Comparison of ENCODE assay signal across 8 mouse cellular contexts in genomic region chr11:75422013-75422792, GRCm38 (mm10). TPM values are rescaled to one million over a fixed set of nuclear protein-coding genes. Genes with fewer than 3 reads are reported as not detected.
A peak's percentile ranks its signal among the peaks of the same experiment; 100 is the strongest.
DNase-seq lines count a peak whose midpoint lies in the region; ATAC-seq and TF ChIP-seq lines count a peak whose summit lies in the region.

TSS of gene Serpinf1 (minus strand) at chr11:75422701.

- no peaks in the 10 kb centered on the region for H3K27me3 ChIP-seq in lung, embryonic 14.5 days (ENCODE audit: insufficient read depth, low read length)
- H3K27me3 ChIP-seq in embryonic facial prominence, embryonic 10.5 days (replicated peaks; ENCODE audit: low read depth, poor library complexity, severe bottlenecking): no peaks in the 10 kb centered on the region
- no peaks in the 10 kb centered on the region for H3K27me3 ChIP-seq in heart, embryonic 11.5 days (ENCODE audit: control insufficient read depth, insufficient read depth, low read length)
- H3K27me3 ChIP-seq in neural tube, embryonic 11.5 days (ENCODE audit: control insufficient read depth, insufficient read depth, low read length): no peaks in the 10 kb centered on the region

- 26% methylated on average over 10 of the region's 10 CpGs for WGBS in lung, embryonic 14.5 days
- 24% methylated on average over 10 of the region's 10 CpGs for WGBS in embryonic facial prominence, embryonic 10.5 days
- WGBS in heart, embryonic 11.5 days (ENCODE audit: insufficient replicate concordance): 33% methylated on average over 10 of the region's 10 CpGs
- 45% methylated on average over 10 of the region's 10 CpGs for WGBS in neural tube, embryonic 11.5 days

- no peaks in the 10 kb centered on the region for H3K9me3 ChIP-seq in lung, embryonic 14.5 days (ENCODE audit: low read depth, low read length)
- H3K9me3 ChIP-seq in embryonic facial prominence, embryonic 10.5 days: no peaks in the 10 kb centered on the region
- no peaks in the 10 kb centered on the region for H3K9me3 ChIP-seq in heart, embryonic 11.5 days (replicated peaks; ENCODE audit: control insufficient read depth, low read length)
- H3K9me3 ChIP-seq in neural tube, embryonic 11.5 days (ENCODE audit: control insufficient read depth, low read length): no peaks in the 10 kb centered on the region

- H3K36me3 ChIP-seq in lung, embryonic 14.5 days (ENCODE audit: insufficient read depth): no peaks in the 10 kb centered on the region
- H3K36me3 ChIP-seq in embryonic facial prominence, embryonic 10.5 days (replicated peaks): peaks cover 16% of the 10 kb centered on the region
- H3K36me3 ChIP-seq in heart, embryonic 11.5 days (ENCODE audit: control insufficient read depth, insufficient read depth, low read length): no peaks in the 10 kb centered on the region
- no peaks in the 10 kb centered on the region for H3K36me3 ChIP-seq in neural tube, embryonic 11.5 days (ENCODE audit: control insufficient read depth, insufficient read depth, low read length)

- peak within 1 kb of the TSS; percentile 59 for H3K4me2 ChIP-seq in lung, embryonic 14.5 days
- H3K4me2 ChIP-seq in heart, embryonic 11.5 days: peak within 1 kb of the TSS; percentile 42
- peak within 1 kb of the TSS; percentile 40 for H3K4me2 ChIP-seq in neural tube, embryonic 11.5 days (ENCODE audit: low read depth)

- peak; percentile 59 for DNase-seq in lung, embryonic 14.5 days
- DNase-seq in lung, postnatal 10 days: no peak
- DNase-seq in embryonic facial prominence, embryonic 10.5 days (ENCODE audit: low spot score): peak; percentile 64
- no peak for DNase-seq in left cerebral cortex, postnatal 36 days (ENCODE audit: low spot score in 2 of 2)
- peak; percentile 31 for DNase-seq in neural tube, embryonic 11.5 days (ENCODE audit: low spot score)
- DNase-seq in thymus, postnatal 4 days: no peak
- no peak for DNase-seq in frontal cortex, postnatal 14 days (ENCODE audit: low spot score in 2 of 2)

- no peaks in the 10 kb centered on the region; the same call in 1 of the 2 replicates for H3K4me1 ChIP-seq in lung, embryonic 14.5 days (ENCODE audit: insufficient read depth)
- H3K4me1 ChIP-seq in embryonic facial prominence, embryonic 10.5 days: peaks cover 35% of the 10 kb centered on the region
- peaks cover 7% of the 10 kb centered on the region; the same call in 1 of the 2 replicates for H3K4me1 ChIP-seq in heart, embryonic 11.5 days (ENCODE audit: control insufficient read depth, insufficient read depth, low read length)
- peaks cover 10% of the 10 kb centered on the region for H3K4me1 ChIP-seq in neural tube, embryonic 11.5 days (ENCODE audit: control insufficient read depth, insufficient read depth, low read length)

- H3K4me3 ChIP-seq in lung, embryonic 14.5 days (ENCODE audit: low read depth, low read length): peak within 1 kb of the TSS; percentile 34
- peak within 1 kb of the TSS; percentile 66 for H3K4me3 ChIP-seq in embryonic facial prominence, embryonic 10.5 days
- H3K4me3 ChIP-seq in heart, embryonic 11.5 days (ENCODE audit: low read depth, low read length): peak within 1 kb of the TSS; percentile 16
- peak within 1 kb of the TSS; percentile 31 for H3K4me3 ChIP-seq in neural tube, embryonic 11.5 days (ENCODE audit: low read depth, low read length)

- H3K9ac ChIP-seq in lung, embryonic 14.5 days: peak within 1 kb of the TSS; percentile 43
- peak within 1 kb of the TSS; percentile 1; the same call in 1 of the 2 replicates for H3K9ac ChIP-seq in heart, embryonic 11.5 days (ENCODE audit: low read depth, low read length)
- peak within 1 kb of the TSS; percentile 31 for H3K9ac ChIP-seq in neural tube, embryonic 11.5 days (ENCODE audit: low read length)

- peak; percentile 60 for ATAC-seq in lung, embryonic 14.5 days (ENCODE audit: insufficient read depth)
- ATAC-seq in heart, embryonic 11.5 days (replicated peaks; ENCODE audit: insufficient number of reproducible peaks, low FRiP score, low TSS enrichment): no peak
- ATAC-seq in neural tube, embryonic 11.5 days (ENCODE audit: insufficient read depth, low FRiP score, low TSS enrichment): no peak

- no peak within 1 kb of the TSS for H3K27ac ChIP-seq in lung, embryonic 14.5 days (ENCODE audit: low read depth)
- H3K27ac ChIP-seq in embryonic facial prominence, embryonic 10.5 days (replicated peaks): peak within 1 kb of the TSS; percentile 87
- peak within 1 kb of the TSS; percentile 41; the same call in 1 of the 2 replicates for H3K27ac ChIP-seq in heart, embryonic 11.5 days (ENCODE audit: low read depth, low read length)
- H3K27ac ChIP-seq in neural tube, embryonic 11.5 days (ENCODE audit: low read depth, low read length): no peak within 1 kb of the TSS

- intact Hi-C loops in left cerebral cortex, postnatal 36 days (cut with DNase I): no loop called here

- TF ChIP-seq CTCF in lung, embryonic 14.5 days (IDR thresholded peaks at IDR 0.05; ENCODE audit: low read depth): no peak

RNA-seq across cellular contexts. Expression of gene Serpinf1, which starts in this region (rescaled TPM):
- 41.7 and 44.6 TPM in 2 replicates for polyA plus RNA-seq in lung, embryonic 14.5 days (2014; fragmentation: Nextera tagmentation; extraction: Ambion mirVana)
- 211 and 216 TPM in 2 replicates for polyA plus RNA-seq in embryonic facial prominence, embryonic 10.5 days (2016; fragmentation: Nextera tagmentation; extraction: Ambion mirVana)
- 50.9 and 55.1 TPM in 2 replicates for polyA plus RNA-seq in heart, embryonic 11.5 days (2014; fragmentation: Nextera tagmentation; extraction: Ambion mirVana)
- total RNA-seq in left cerebral cortex, postnatal 36 days (2021): 10 to 100 TPM; 13.9 to 18.7 TPM
- polyA plus RNA-seq in neural tube, embryonic 11.5 days (2014; fragmentation: Nextera tagmentation; extraction: Ambion mirVana): 84.0 and 87.0 TPM in 2 replicates

Comparison
In these comparisons a context has a peak if more than half of its experiments do, and no peak if none do; other contexts are left out.
1. DNase-seq: peak in lung, embryonic 14.5 days (single experiment), embryonic facial prominence, embryonic 10.5 days (single experiment) and neural tube, embryonic 11.5 days (single experiment); none in lung, postnatal 10 days (single experiment), left cerebral cortex, postnatal 36 days (0 of 2), thymus, postnatal 4 days (single experiment) and frontal cortex, postnatal 14 days (0 of 2).
2. H3K27ac ChIP-seq: peak in embryonic facial prominence, embryonic 10.5 days (single experiment) and heart, embryonic 11.5 days (single experiment); none in lung, embryonic 14.5 days (single experiment) and neural tube, embryonic 11.5 days (single experiment).
3. H3K4me3 ChIP-seq: peak in every context shown above with its lines; median percentile 66 in embryonic facial prominence, embryonic 10.5 days; 34 in lung, embryonic 14.5 days; 31 in neural tube, embryonic 11.5 days; 16 in heart, embryonic 11.5 days.
4. Peak in every context shown above with its lines, with median percentiles within 50 percentile points of each other: H3K4me2 ChIP-seq and H3K9ac ChIP-seq.